In genomic region chr1:105116231-105116630, GRCm38 (mm10) we compare ENCODE assay signal across 19 mouse cellular contexts.
"Had no signal": no experiment of that assay in that cellular context is flagged by ENCODE, and none has a peak within 500 bp of the region (broad histone marks: within the 10 kb centered on the region; RNA-seq: fewer than 3 reads in every experiment).

No protein-coding gene starts in this region.

- H3K4me2 ChIP-seq: liver, embryonic 13.5 days; lung, embryonic 14.5 days; midbrain, embryonic 12.5 days; midbrain, embryonic 15.5 days; neural tube, embryonic 12.5 days; neural tube, embryonic 15.5 days had no signal

- DNase-seq: layer of hippocampus, postnatal 36 days; liver, embryonic 13.5 days; lung, embryonic 14.5 days; right cerebral cortex, adult 18-20 months; right cerebral cortex, postnatal 14 days; right cerebral cortex, postnatal 4 days; thymus, adult 2 months; thymus, postnatal 14 days; thymus, postnatal 4 days had no signal

- H3K27ac ChIP-seq: kidney, postnatal 0 days; left cerebral cortex, adult 2 months; liver, embryonic 13.5 days; macrophage; midbrain, embryonic 12.5 days; midbrain, embryonic 15.5 days; neural tube, embryonic 12.5 days; neural tube, embryonic 15.5 days; stomach, postnatal 0 days had no signal

- H3K27me3 ChIP-seq: liver, embryonic 13.5 days; midbrain, embryonic 12.5 days; midbrain, embryonic 15.5 days; neural tube, embryonic 12.5 days; neural tube, embryonic 15.5 days had no signal

- ATAC-seq: intestine, postnatal 0 days; lung, postnatal 0 days; midbrain, embryonic 15.5 days had no signal

- H3K4me3 ChIP-seq: left cerebral cortex, adult 2 months; liver, embryonic 13.5 days; midbrain, embryonic 12.5 days; midbrain, embryonic 15.5 days; neural tube, embryonic 12.5 days; neural tube, embryonic 15.5 days had no signal

- H3K9ac ChIP-seq: liver, embryonic 13.5 days; lung, embryonic 14.5 days; midbrain, embryonic 12.5 days; midbrain, embryonic 15.5 days; neural tube, embryonic 12.5 days; neural tube, embryonic 15.5 days had no signal

- H3K36me3 ChIP-seq: liver, embryonic 13.5 days; midbrain, embryonic 12.5 days; midbrain, embryonic 15.5 days; neural tube, embryonic 12.5 days; neural tube, embryonic 15.5 days had no signal

- H3K4me1 ChIP-seq: liver, embryonic 13.5 days; neural tube, embryonic 12.5 days had no signal

- H3K9me3 ChIP-seq: liver, embryonic 13.5 days; midbrain, embryonic 12.5 days; midbrain, embryonic 15.5 days; neural tube, embryonic 12.5 days; neural tube, embryonic 15.5 days had no signal
